Mouse (Mus musculus) left cerebral cortex, postnatal 4 days (tissue): ENCODE measurements around the gene Ugt1a8. TPM values are rescaled to one million over a fixed set of nuclear protein-coding genes. Genes with fewer than 3 reads are reported as not detected.
"Not testable (repeated sequence)": the region's sequence is repeated elsewhere in the genome, so short reads cannot be mapped to it uniquely, and the experiment has no call there.

Source experiments
- DNase-seq: peaks from one replicate; pipeline ENCODE4 v3.0.0-alpha.2; 2022
- intact Hi-C: fragments of 180-260 bp; cut with DNase I; formaldehyde crosslinking; loops from one replicate; pipeline ENCODE4 v1.15.1; 2025
- total RNA-seq, 2 experiments: library from RNA; stranded (reverse); gene quantifications; 2 replicates each; pipeline ENCODE4 v1.2.3; 2021

Ugt1a8 gene
- total RNA-seq, 2 experiments from 2014 or later: not detected

GRCm38 (mm10) chr1:88105656-88106055 is 18.0 kb downstream of the Ugt1a8 start:
- no peak for DNase-seq

GRCm38 (mm10) chr1:88109027-88109557 is 21.5 kb downstream of the Ugt1a8 start:
- intact Hi-C loops: not testable (repeated sequence)

More at GRCm38 (mm10) chr1:88105656-88106055, 18.0 kb downstream of the Ugt1a8 start:
- intact Hi-C loops: no loop called here

GRCm38 (mm10) chr1:88109604-88110003 is 22.0 kb downstream of the Ugt1a8 start:
- intact Hi-C loops, DNase-seq: not testable (repeated sequence)

More at GRCm38 (mm10) chr1:88109027-88109557, 21.5 kb downstream of the Ugt1a8 start:
- not testable (repeated sequence) for DNase-seq

- intact Hi-C loops, DNase-seq: not testable (repeated sequence)
Measured at GRCm38 (mm10) chr1:88112769-88113168, 25.2 kb downstream of the Ugt1a8 start.

GRCm38 (mm10) chr1:88120550-88120949 is 32.9 kb downstream of the Ugt1a8 start:
- DNase-seq, intact Hi-C loops: not testable (repeated sequence)

GRCm38 (mm10) chr1:88121521-88121920 is 33.9 kb downstream of the Ugt1a8 start:
- intact Hi-C loops, DNase-seq: not testable (repeated sequence)

GRCm38 (mm10) chr1:88125827-88126360 is 38.3 kb downstream of the Ugt1a8 start:
- intact Hi-C loops, DNase-seq: not testable (repeated sequence)

- DNase-seq, intact Hi-C loops: not testable (repeated sequence)
Measured at GRCm38 (mm10) chr1:88129091-88129490, 41.5 kb downstream of the Ugt1a8 start.

- DNase-seq, intact Hi-C loops: not testable (repeated sequence)
Measured at GRCm38 (mm10) chr1:88130223-88130622, 42.6 kb downstream of the Ugt1a8 start.

GRCm38 (mm10) chr1:88133908-88134456 is 46.4 kb downstream of the Ugt1a8 start:
- no peak for DNase-seq
- intact Hi-C loops: no loop called here

- DNase-seq, intact Hi-C loops: not testable (repeated sequence)
Measured at GRCm38 (mm10) chr1:88134457-88135011, 46.9 kb downstream of the Ugt1a8 start, which contains the start of gene Ugt1a6a. Gene Ugt1a6a, plus strand, starts transcription at chr1:88134809.

- DNase-seq, intact Hi-C loops: not testable (repeated sequence)
Measured at GRCm38 (mm10) chr1:88135229-88135904, 47.8 kb downstream of the Ugt1a8 start.

GRCm38 (mm10) chr1:88136646-88137045 is 49.0 kb downstream of the Ugt1a8 start:
- intact Hi-C loops: no loop called here

GRCm38 (mm10) chr1:88137264-88137663 is 49.7 kb downstream of the Ugt1a8 start:
- intact Hi-C loops: no loop called here
- DNase-seq: no peak

More at GRCm38 (mm10) chr1:88136646-88137045, 49.0 kb downstream of the Ugt1a8 start:
- DNase-seq: no peak

- no peak for DNase-seq
- intact Hi-C loops: no loop called here
Measured at GRCm38 (mm10) chr1:88138145-88138544, 50.5 kb downstream of the Ugt1a8 start.

GRCm38 (mm10) chr1:88140492-88140891 is 52.9 kb downstream of the Ugt1a8 start:
- intact Hi-C loops, DNase-seq: not testable (repeated sequence)

- intact Hi-C loops: not testable (repeated sequence)
- DNase-seq: peak; percentile 47
Measured at GRCm38 (mm10) chr1:88143966-88144675, 56.5 kb downstream of the Ugt1a8 start.

GRCm38 (mm10) chr1:88145278-88145677 is 57.7 kb downstream of the Ugt1a8 start:
- peak; percentile 9 for DNase-seq

GRCm38 (mm10) chr1:88150133-88150532 is 62.5 kb downstream of the Ugt1a8 start:
- intact Hi-C loops: loop anchor here (10.0 kb wide), 1 partner anchor 135 kb away; no protein-coding TSS in a partner anchor

More at GRCm38 (mm10) chr1:88145278-88145677, 57.7 kb downstream of the Ugt1a8 start:
- intact Hi-C loops: not testable (repeated sequence)

GRCm38 (mm10) chr1:88158430-88158829 is 70.8 kb downstream of the Ugt1a8 start:
- DNase-seq: no peak
- intact Hi-C loops: loop anchor here (10.0 kb wide), 1 partner anchor 126 kb away; no protein-coding TSS in a partner anchor

More at GRCm38 (mm10) chr1:88150133-88150532, 62.5 kb downstream of the Ugt1a8 start:
- DNase-seq: peak; percentile 15
